Mouse (Mus musculus): ENCODE results near the gene Stil.

GRCm38 (mm10) chr4:114959533-114959932 lies 40.4 kb upstream of the Stil start:
- no peak for TF ChIP-seq CTCF (IDR thresholded peaks at IDR 0.05; ENCODE audit: low read depth, low read length)
- no peak for TF ChIP-seq POLR2A (IDR thresholded peaks at IDR 0.05; ENCODE audit: extremely low read depth, insufficient read depth, low read length)

All from liver, adult 2 months (tissue).